Mouse (Mus musculus): Measurements from ENCODE around the gene Atp6v0e.

Gene Atp6v0e

GRCm38 (mm10) chr17:26708993-26709590, 46.1 kb downstream of the Atp6v0e start:
- 0 out of 2 replicates have a peak, but pooled peaks have one; percentile 36 for ATAC-seq (ENCODE audit: insufficient number of reproducible peaks, low FRiP score, low TSS enrichment)

GRCm38 (mm10) chr17:26710049-26710448, 47.0 kb downstream of the Atp6v0e start:
- no peak for ATAC-seq (ENCODE audit: insufficient number of reproducible peaks, low FRiP score, low TSS enrichment)

- peak; percentile 79 for ATAC-seq (ENCODE audit: insufficient number of reproducible peaks, low FRiP score, low TSS enrichment)
Measured at GRCm38 (mm10) chr17:26715271-26715758, 52.3 kb downstream of the Atp6v0e start, which contains the start of gene Crebrf. Gene Crebrf, plus strand, starts transcription at chr17:26715650.

GRCm38 (mm10) chr17:26715916-26716717, 53.1 kb downstream of the Atp6v0e start:
- peak; percentile 92 for ATAC-seq (ENCODE audit: insufficient number of reproducible peaks, low FRiP score, low TSS enrichment)

GRCm38 (mm10) chr17:26717868-26718267, 54.8 kb downstream of the Atp6v0e start:
- no peak for ATAC-seq (ENCODE audit: insufficient number of reproducible peaks, low FRiP score, low TSS enrichment)

- no peak for ATAC-seq (ENCODE audit: insufficient number of reproducible peaks, low FRiP score, low TSS enrichment)
Measured at GRCm38 (mm10) chr17:26719405-26719804, 56.4 kb downstream of the Atp6v0e start.

- no peak for ATAC-seq (ENCODE audit: insufficient number of reproducible peaks, low FRiP score, low TSS enrichment)
Measured at GRCm38 (mm10) chr17:26721802-26722201, 58.8 kb downstream of the Atp6v0e start.

GRCm38 (mm10) chr17:26724790-26725189, 61.8 kb downstream of the Atp6v0e start:
- no peak for ATAC-seq (ENCODE audit: insufficient number of reproducible peaks, low FRiP score, low TSS enrichment)

- no peak for ATAC-seq (ENCODE audit: insufficient number of reproducible peaks, low FRiP score, low TSS enrichment)
Measured at GRCm38 (mm10) chr17:26726674-26727073, 63.6 kb downstream of the Atp6v0e start.

- ATAC-seq (ENCODE audit: insufficient number of reproducible peaks, low FRiP score, low TSS enrichment): no peak
Measured at GRCm38 (mm10) chr17:26727110-26727755, 64.2 kb downstream of the Atp6v0e start.

- ATAC-seq (ENCODE audit: insufficient number of reproducible peaks, low FRiP score, low TSS enrichment): no peak
Measured at GRCm38 (mm10) chr17:26742581-26742980, 79.5 kb downstream of the Atp6v0e start.

- no peak for ATAC-seq (ENCODE audit: insufficient number of reproducible peaks, low FRiP score, low TSS enrichment)
Measured at GRCm38 (mm10) chr17:26743294-26743693, 80.3 kb downstream of the Atp6v0e start.
